Mouse (Mus musculus) limb, embryonic 11.5 days (tissue): Measurements from ENCODE around the gene Dclk2. TPM values are rescaled to one million over a fixed set of nuclear protein-coding genes. Genes with fewer than 3 reads are reported as not detected.

Source experiments
- ATAC-seq: fragments of 200-750 bp; cut with Nextera tagmentation; 2 replicates; pipeline ENCODE4 v1.8.0; 2017; ENCODE audit warnings: low read depth; ENCODE audit not compliant: insufficient number of reproducible peaks, low FRiP score, low TSS enrichment
- DNase-seq: peaks from one replicate; pipeline ENCODE4 v3.0.0-alpha.2; 2015; ENCODE audit warnings: low spot score
- H3K27ac ChIP-seq: fragments of 300-500 bp; sonication (generic); replicated peaks from 2 replicates; pipeline ENCODE4 v1.5.1; 2014; ENCODE audit warnings: low read depth, mild to moderate bottlenecking, low read length
- H3K27me3 ChIP-seq: fragments of 300-500 bp; sonication (generic); 2 replicates; pipeline ENCODE4 v1.6.1; 2014; ENCODE audit warnings: mild to moderate bottlenecking, low read length, mixed read lengths; ENCODE audit not compliant: control insufficient read depth, insufficient read depth
- H3K36me3 ChIP-seq: fragments of 300-500 bp; sonication (generic); 2 replicates; pipeline ENCODE4 v1.6.1; 2014; ENCODE audit warnings: mild to moderate bottlenecking, low read length, moderate library complexity, mixed read lengths; ENCODE audit not compliant: control insufficient read depth, insufficient read depth
- H3K4me1 ChIP-seq: fragments of 300-500 bp; sonication (generic); 2 replicates; pipeline ENCODE4 v1.6.1; 2014; ENCODE audit warnings: low read length, mixed read lengths; ENCODE audit not compliant: control insufficient read depth, insufficient read depth
- H3K4me2 ChIP-seq: fragments of 300-500 bp; sonication (generic); 2 replicates; pipeline ENCODE4 v1.6.1; 2014; ENCODE audit warnings: low read depth, mild to moderate bottlenecking, moderate library complexity; ENCODE audit not compliant: severe bottlenecking
- H3K4me3 ChIP-seq: fragments of 300-500 bp; sonication (generic); 2 replicates; pipeline ENCODE4 v1.5.1; 2014; ENCODE audit warnings: low read depth, low read length
- H3K9ac ChIP-seq: fragments of 300-500 bp; sonication (generic); 2 replicates; pipeline ENCODE4 v1.6.1; 2014; ENCODE audit warnings: mild to moderate bottlenecking, low read length
- H3K9me3 ChIP-seq: fragments of 300-500 bp; sonication (generic); 2 replicates; pipeline ENCODE4 v1.6.1; 2016; ENCODE audit warnings: low read length; ENCODE audit not compliant: control insufficient read depth
- WGBS: fragments of 180-500 bp; shearing (Covaris S2); extraction: QIAGEN DNeasy Blood & Tissue Kit; methylation state at CpG from one replicate; pipeline ENCODE4 v1.1.7; 2014; 5-methylcytosine and 5-hydroxymethylcytosine counted together
- polyA plus RNA-seq: library from polyadenylated mRNA; unstranded; fragments of >200 nt; fragmentation: Nextera tagmentation; extraction: Ambion mirVana; gene quantifications from 2 replicates; pipeline ENCODE4 v1.2.1, GENCODE M21; 2014

The Dclk2 gene
- polyA plus RNA-seq, 1 experiment from 2014 or later = 3.8 TPM

DNA sequence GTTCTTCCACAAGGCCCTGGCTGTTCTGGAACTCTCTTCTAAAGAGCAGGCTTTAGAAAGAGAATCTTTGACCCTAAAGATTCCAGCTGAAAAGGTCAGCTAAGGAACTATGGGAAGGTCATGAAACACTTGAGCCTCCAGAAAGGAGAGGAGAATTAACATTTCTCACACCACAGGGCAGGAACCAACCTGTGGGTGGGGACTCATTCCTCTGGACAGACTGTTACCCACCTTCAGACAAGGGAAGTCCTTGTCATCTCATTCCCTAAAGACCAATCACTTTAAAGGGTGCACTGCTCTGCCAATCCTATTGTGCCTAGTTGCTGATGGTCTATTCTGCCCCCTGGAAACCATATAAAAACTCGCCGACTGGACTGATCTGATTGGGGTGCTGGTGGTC, 73.1 kb downstream of the Dclk2 start:
- Histone ChIP-seq H3K27me3 (no peaks in the 10 kb centered on the region), H3K4me2 (no peak overlapping the region), H3K9ac (no peak overlapping the region), H3K9me3 (no peaks in the 10 kb centered on the region), H3K27ac (no peak overlapping the region), H3K4me1 (peaks cover 20% of the 10 kb centered on the region), H3K4me3 (no peak overlapping the region), H3K36me3 (no peaks in the 10 kb centered on the region)
- 80% methylated on average over 2 of the region's 2 CpGs for WGBS
- DNase-seq (no peak), ATAC-seq (no peak)

GRCm38 (mm10) chr3:86846036-86846435, 74.6 kb downstream of the Dclk2 start:
- no peaks in the 10 kb centered on the region for H3K36me3 ChIP-seq
- H3K4me1 ChIP-seq = peaks cover 19% of the 10 kb centered on the region
- no peaks in the 10 kb centered on the region for H3K9me3 ChIP-seq
- DNase-seq (no peak), ATAC-seq (no peak)
- H3K27me3 ChIP-seq = no peaks in the 10 kb centered on the region
- no peak overlapping the region for H3K27ac ChIP-seq
- no peak overlapping the region for H3K4me2 ChIP-seq
- WGBS = 16% methylated on average over 4 of the region's 4 CpGs
- no peak overlapping the region for H3K9ac ChIP-seq
- H3K4me3 ChIP-seq = no peak overlapping the region

DNA sequence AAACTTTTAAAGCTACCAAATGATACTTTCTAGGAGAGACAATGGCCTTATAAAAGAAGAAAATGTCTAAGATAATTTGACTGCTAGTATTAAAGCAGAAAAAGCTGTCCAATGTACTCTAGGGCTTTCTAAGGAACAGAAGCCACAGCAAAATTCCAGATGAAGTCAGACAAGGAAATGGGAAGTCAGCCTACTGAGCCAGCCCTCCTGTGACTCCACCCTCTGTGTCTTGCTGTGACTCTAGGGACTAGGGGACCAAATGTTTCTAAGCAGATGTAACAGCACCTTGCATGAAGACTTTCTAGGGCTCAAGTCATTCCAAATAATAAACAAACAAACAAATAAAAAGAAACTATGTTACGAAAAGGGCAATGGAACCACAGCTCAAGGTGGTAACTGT, 75.1 kb downstream of the Dclk2 start:
- 70% methylated on average over 1 of the region's 1 CpGs for whole genome bisulfite sequencing
- H3K4me3 ChIP-seq = no peak overlapping the region
- H3K9ac ChIP-seq = no peak overlapping the region
- H3K9me3 ChIP-seq = no peaks in the 10 kb centered on the region
- no peaks in the 10 kb centered on the region for H3K36me3 ChIP-seq
- ATAC-seq (no peak), DNase-seq (no peak)
- no peak overlapping the region for H3K27ac ChIP-seq
- no peak overlapping the region for H3K4me2 ChIP-seq
- no peaks in the 10 kb centered on the region for H3K27me3 ChIP-seq
- H3K4me1 ChIP-seq = peaks cover 15% of the 10 kb centered on the region

GRCm38 (mm10) chr3:86844804-86845481, 75.7 kb downstream of the Dclk2 start:
- H3K4me2 ChIP-seq = no peak overlapping the region
- peaks cover 10% of the 10 kb centered on the region; the same call in 1 of the 2 replicates for H3K4me1 ChIP-seq
- no peak overlapping the region for H3K4me3 ChIP-seq
- H3K36me3 ChIP-seq = no peaks in the 10 kb centered on the region
- 25% methylated on average over 8 of the region's 8 CpGs for WGBS
- ATAC-seq (no peak), DNase-seq (no peak)
- H3K9me3 ChIP-seq = no peaks in the 10 kb centered on the region
- H3K27me3 ChIP-seq = no peaks in the 10 kb centered on the region
- no peak overlapping the region for H3K9ac ChIP-seq
- H3K27ac ChIP-seq = no peak overlapping the region

- WGBS = 95% methylated on average over 2 of the region's 2 CpGs
- no peak for ATAC-seq
- H3K27ac ChIP-seq = no peak overlapping the region
These were observed 78.2 kb downstream of the Dclk2 start for GRCm38 (mm10) chr3:86842461-86842860.

GRCm38 (mm10) chr3:86839606-86840005, 81.0 kb downstream of the Dclk2 start:
- H3K4me2 ChIP-seq = no peak overlapping the region
- H3K4me1 ChIP-seq = peaks cover 3% of the 10 kb centered on the region; the same call in 1 of the 2 replicates
- H3K27me3 ChIP-seq = no peaks in the 10 kb centered on the region
- no peaks in the 10 kb centered on the region for H3K9me3 ChIP-seq
- ATAC-seq = no peak
- H3K36me3 ChIP-seq = no peaks in the 10 kb centered on the region
- 28% methylated on average over 3 of the region's 3 CpGs for WGBS
- no peak overlapping the region for H3K9ac ChIP-seq
- H3K4me3 ChIP-seq = no peak overlapping the region
- H3K27ac ChIP-seq = peak overlapping the region; percentile 14; the same call in 1 of the 2 replicates
- no peak for DNase-seq

More at GRCm38 (mm10) chr3:86842461-86842860, 78.2 kb downstream of the Dclk2 start:
- Histone ChIP-seq H3K9me3 (no peaks in the 10 kb centered on the region), H3K36me3 (no peaks in the 10 kb centered on the region), H3K27me3 (no peaks in the 10 kb centered on the region), H3K4me3 (no peak overlapping the region), H3K4me1 (peaks cover 10% of the 10 kb centered on the region; the same call in 1 of the 2 replicates), H3K9ac (no peak overlapping the region), H3K4me2 (no peak overlapping the region)
- no peak for DNase-seq

DNA sequence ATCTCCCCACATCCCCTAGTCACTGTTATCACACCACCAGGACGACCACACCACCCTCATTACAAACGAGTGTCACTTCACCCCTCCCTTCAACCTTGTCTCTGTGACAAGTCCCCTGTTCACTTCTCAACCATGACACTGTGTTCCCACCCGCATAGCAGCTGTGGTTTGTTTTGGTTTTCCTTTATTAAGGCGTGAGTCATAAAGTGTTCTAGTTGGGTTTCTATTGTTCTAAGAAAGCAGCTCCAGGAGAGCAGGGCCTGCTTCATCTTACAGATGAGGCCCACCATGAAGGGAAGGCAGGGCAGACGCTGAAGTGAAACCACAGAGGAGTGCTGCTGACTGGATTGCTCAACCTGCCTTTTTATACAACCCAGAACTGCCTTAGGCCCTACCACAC, 83.3 kb downstream of the Dclk2 start:
- no peaks in the 10 kb centered on the region for H3K9me3 ChIP-seq
- no peak overlapping the region for H3K4me2 ChIP-seq
- no peak overlapping the region for H3K9ac ChIP-seq
- DNase-seq = no peak
- H3K4me1 ChIP-seq = peaks cover 3% of the 10 kb centered on the region; the same call in 1 of the 2 replicates
- H3K4me3 ChIP-seq = no peak overlapping the region
- H3K27me3 ChIP-seq = no peaks in the 10 kb centered on the region
- ATAC-seq = no peak
- 59% methylated on average over 5 of the region's 5 CpGs for WGBS
- H3K27ac ChIP-seq = no peak overlapping the region
- H3K36me3 ChIP-seq = no peaks in the 10 kb centered on the region

DNA sequence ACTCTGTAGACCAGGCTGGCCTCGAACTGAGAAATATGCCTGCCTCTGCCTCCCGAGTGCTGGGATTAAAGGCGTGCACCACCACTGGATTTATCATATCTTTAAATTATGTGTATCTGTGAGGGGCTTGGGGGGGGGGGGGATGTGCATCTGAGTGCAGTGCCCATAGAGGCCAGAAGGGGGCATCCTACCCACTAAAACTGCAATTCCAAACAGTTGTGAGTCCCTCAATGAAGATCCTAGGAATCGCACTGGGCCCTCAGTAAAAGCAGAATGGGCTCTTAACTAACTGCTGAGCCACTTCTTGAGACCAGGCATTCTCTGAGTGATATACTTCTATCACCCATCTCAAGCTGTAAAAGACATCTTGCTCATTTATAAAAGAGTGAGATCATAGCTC, 85.5 kb downstream of the Dclk2 start:
- no peak overlapping the region for H3K4me3 ChIP-seq
- H3K36me3 ChIP-seq = no peaks in the 10 kb centered on the region
- H3K27ac ChIP-seq = no peak overlapping the region
- peaks cover 3% of the 10 kb centered on the region; the same call in 1 of the 2 replicates for H3K4me1 ChIP-seq
- no peak overlapping the region for H3K9ac ChIP-seq
- no peak for ATAC-seq
- H3K27me3 ChIP-seq = no peaks in the 10 kb centered on the region
- 96% methylated on average over 4 of the region's 4 CpGs for WGBS
- no peaks in the 10 kb centered on the region for H3K9me3 ChIP-seq
- no peak overlapping the region for H3K4me2 ChIP-seq
- DNase-seq = no peak

DNA sequence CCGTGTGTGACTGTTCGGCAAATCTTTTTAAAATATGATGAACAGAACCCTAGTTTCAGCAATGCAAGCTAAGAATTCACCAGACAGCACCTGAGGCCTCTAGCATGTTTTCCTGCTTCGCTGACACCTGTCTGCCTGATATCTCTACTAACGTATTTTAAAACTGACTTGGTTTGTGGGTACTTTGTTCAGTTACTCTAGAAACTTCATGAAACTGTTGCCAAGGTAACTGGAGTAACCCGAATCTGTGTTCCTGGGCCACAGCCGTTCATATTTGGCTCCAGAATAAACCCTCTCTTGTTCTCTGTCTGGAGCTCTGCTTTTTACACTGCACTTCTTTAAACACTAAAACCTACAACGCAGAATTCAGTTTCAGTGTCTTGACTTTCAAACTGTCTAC, 86.3 kb downstream of the Dclk2 start:
- no peak overlapping the region for H3K4me2 ChIP-seq
- H3K9ac ChIP-seq = no peak overlapping the region
- DNase-seq (no peak), ATAC-seq (no peak)
- H3K27me3 ChIP-seq = no peaks in the 10 kb centered on the region
- H3K27ac ChIP-seq = no peak overlapping the region
- H3K4me3 ChIP-seq = no peak overlapping the region
- peaks cover 3% of the 10 kb centered on the region; the same call in 1 of the 2 replicates for H3K4me1 ChIP-seq
- 81% methylated on average over 7 of the region's 7 CpGs for WGBS
- no peaks in the 10 kb centered on the region for H3K9me3 ChIP-seq
- no peaks in the 10 kb centered on the region for H3K36me3 ChIP-seq
